Comparison of ENCODE assay signal across 9 mouse cellular contexts in the genomic region with DNA sequence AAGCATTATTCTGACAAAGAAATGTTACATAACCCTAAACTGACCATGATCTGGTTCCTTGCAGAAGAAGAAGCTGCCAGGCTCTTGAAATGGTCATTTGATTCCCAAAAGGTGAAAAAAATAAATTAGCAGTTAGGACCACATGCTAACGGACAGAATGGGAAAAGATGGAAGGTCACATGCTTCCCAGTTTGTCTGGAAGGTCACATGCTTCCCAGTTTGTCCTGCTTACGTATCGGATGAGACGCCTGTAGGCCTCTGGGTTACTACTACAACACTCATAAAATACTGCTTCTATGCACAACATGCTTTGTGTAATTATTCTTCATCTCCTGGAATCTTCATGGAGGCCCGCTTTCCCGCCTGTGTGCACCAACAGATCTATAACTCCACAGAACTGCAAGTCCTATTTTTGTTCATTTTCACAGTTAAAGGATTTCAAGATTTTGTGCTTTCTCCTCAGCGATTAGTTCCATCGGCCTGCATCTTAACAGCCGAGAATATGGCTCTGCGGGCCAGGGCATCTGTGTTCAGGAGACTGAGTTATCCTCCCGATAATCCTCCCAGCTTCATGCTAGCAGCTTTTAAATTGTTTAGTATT. TPM values are rescaled to one million over a fixed set of nuclear protein-coding genes. Genes with fewer than 3 reads are reported as not detected.
DNase-seq lines count a peak whose midpoint lies in the region; ATAC-seq and TF ChIP-seq lines count a peak whose summit lies in the region.
"Had no signal": no experiment of that assay in that cellular context is flagged by ENCODE, and none has a peak within 500 bp of the region (broad histone marks: within the 10 kb centered on the region; RNA-seq: fewer than 3 reads in every experiment).

No protein-coding gene starts in this region.

- H3K27me3 ChIP-seq in heart, embryonic 10.5 days (ENCODE audit: insufficient read depth, poor library complexity, severe bottlenecking) = no peaks in the 10 kb centered on the region
- H3K27me3 ChIP-seq in limb, embryonic 11.5 days (ENCODE audit: control insufficient read depth, insufficient read depth, low read length) = no peaks in the 10 kb centered on the region

- peak overlapping the region; percentile 61 for H3K4me3 ChIP-seq in lung, adult 2 months (replicated peaks; ENCODE audit: extremely low read depth, low read depth, low read length)
- peak overlapping the region; percentile 57 for H3K4me3 ChIP-seq in bone marrow macrophage, adult 2 months (ENCODE audit: insufficient read depth, low read length)
- peak overlapping the region; percentile 86 for H3K4me3 ChIP-seq in heart, embryonic 10.5 days
- peak overlapping the region; percentile 81 for H3K4me3 ChIP-seq in limb, embryonic 11.5 days (ENCODE audit: low read depth, low read length)
- H3K4me3 ChIP-seq in olfactory bulb, adult 2 months (ENCODE audit: insufficient read depth, low read depth, low read length) = no peak overlapping the region

- peak overlapping the region; percentile 66 for H3K9ac ChIP-seq in limb, embryonic 11.5 days (ENCODE audit: low read length)

- no peak for DNase-seq in lung, adult 2 months
- no peak for DNase-seq in lung, postnatal 36 days
- DNase-seq in heart, embryonic 10.5 days (ENCODE audit: low spot score) = no peak
- DNase-seq in limb, embryonic 11.5 days (ENCODE audit: low spot score) = peak; percentile 36
- DNase-seq in left cerebral cortex, postnatal 36 days (ENCODE audit: low spot score in 2 of 2) = no peak

- peak overlapping the region; percentile 100 for H3K27ac ChIP-seq in bone marrow macrophage, adult 2 months (ENCODE audit: insufficient read depth, low read depth, low read length)
- H3K27ac ChIP-seq in heart, embryonic 10.5 days = peak overlapping the region; percentile 93
- peak overlapping the region; percentile 95 for H3K27ac ChIP-seq in limb, embryonic 11.5 days (replicated peaks; ENCODE audit: low read depth, low read length)
- peak overlapping the region; percentile 94 for H3K27ac ChIP-seq in olfactory bulb, adult 2 months (ENCODE audit: insufficient read depth, low read depth, low read length)

- H3K9me3 ChIP-seq in heart, embryonic 10.5 days = no peaks in the 10 kb centered on the region
- H3K9me3 ChIP-seq in limb, embryonic 11.5 days (ENCODE audit: control insufficient read depth, low read length) = no peaks in the 10 kb centered on the region

- no peak for TF ChIP-seq POLR2A in lung, adult 2 months (IDR thresholded peaks at IDR 0.05; ENCODE audit: borderline replicate concordance, extremely low read depth, low read depth, low read length)
- TF ChIP-seq POLR2A in bone marrow macrophage, adult 2 months (IDR thresholded peaks at IDR 0.05; ENCODE audit: borderline replicate concordance, low read depth, low read length) = no peak
- no peak for TF ChIP-seq POLR2A in olfactory bulb, adult 2 months (IDR thresholded peaks at IDR 0.05; ENCODE audit: insufficient read depth, low read depth, low read length)

- H3K4me2 ChIP-seq in limb, embryonic 11.5 days (ENCODE audit: low read depth, severe bottlenecking) = peak overlapping the region; percentile 59

- intact Hi-C loops in left cerebral cortex, postnatal 36 days (cut with DNase I) = loop anchor here (1.0 kb wide), 1 partner anchor 36 kb away; the partner anchor contains the start of gene H3f3a

- peaks cover 10% of the 10 kb centered on the region for H3K4me1 ChIP-seq in lung, adult 2 months (ENCODE audit: control insufficient read depth, insufficient read depth, low read length)
- peaks cover 23% of the 10 kb centered on the region for H3K4me1 ChIP-seq in bone marrow macrophage, adult 2 months (ENCODE audit: control insufficient read depth, insufficient read depth, low read length)
- peaks cover 38% of the 10 kb centered on the region for H3K4me1 ChIP-seq in heart, embryonic 10.5 days
- H3K4me1 ChIP-seq in limb, embryonic 11.5 days (ENCODE audit: control insufficient read depth, insufficient read depth, low read length) = peaks cover 18% of the 10 kb centered on the region
- peaks cover 12% of the 10 kb centered on the region for H3K4me1 ChIP-seq in olfactory bulb, adult 2 months (ENCODE audit: control insufficient read depth, insufficient read depth, low read length)

- ATAC-seq in limb, embryonic 11.5 days (ENCODE audit: insufficient number of reproducible peaks, low FRiP score, low TSS enrichment, low read depth) = no peak
- ATAC-seq in granulocyte monocyte progenitor cell, adult 5-6 weeks (replicated peaks; ENCODE audit: poor library complexity, severe bottlenecking) = no peak

- TF ChIP-seq CTCF in lung, adult 2 months (IDR thresholded peaks at IDR 0.05; ENCODE audit: insufficient read depth, low read length) = no peak
- no peak for TF ChIP-seq CTCF in bone marrow macrophage, adult 2 months (IDR thresholded peaks at IDR 0.05; ENCODE audit: low read depth, low read length)
- no peak for TF ChIP-seq CTCF in olfactory bulb, adult 2 months (IDR thresholded peaks at IDR 0.05; ENCODE audit: insufficient read depth, low read depth, low read length)

- WGBS in lung, adult 2 months = 40% methylated on average over 11 of the region's 11 CpGs
- WGBS in heart, embryonic 10.5 days = 46% methylated on average over 11 of the region's 11 CpGs
- WGBS in limb, embryonic 11.5 days = 43% methylated on average over 11 of the region's 11 CpGs
- 10% methylated on average over 11 of the region's 11 CpGs for WGBS in olfactory bulb, adult 2 months

- H3K36me3 ChIP-seq in heart, embryonic 10.5 days = peaks cover 1% of the 10 kb centered on the region; the same call in 1 of the 2 replicates
- H3K36me3 ChIP-seq in limb, embryonic 11.5 days (ENCODE audit: control insufficient read depth, insufficient read depth, low read length) = peaks cover 4% of the 10 kb centered on the region; the same call in 1 of the 2 replicates

RNA-seq across cellular contexts. Expression of gene Sde2, which starts 1.1 kb away (rescaled TPM):
- polyA plus RNA-seq in lung, adult 2 months (2012; rRNA removed) = 8.7 and 11.1 TPM in 2 replicates
- 17.0 and 20.2 TPM in 2 replicates for polyA plus RNA-seq in bone marrow macrophage, adult 2 months (2012; ENCODE audit: insufficient read depth, insufficient read length, missing spikeins)
- polyA plus RNA-seq in heart, embryonic 10.5 days (2016; fragmentation: Nextera tagmentation; extraction: Ambion mirVana) = 32.3 and 39.8 TPM in 2 replicates
- polyA plus RNA-seq in limb, embryonic 11.5 days (2014; fragmentation: Nextera tagmentation; extraction: Ambion mirVana) = 44.1 and 46.9 TPM in 2 replicates
- not detected in 2 replicates for polyA plus RNA-seq in olfactory bulb, adult 2 months (2012; ENCODE audit: insufficient read depth, insufficient read length, low replicate concordance, missing spikeins)
- total RNA-seq in granulocyte monocyte progenitor cell, adult 5-6 weeks (2014; fragmentation: Nextera tagmentation) = 18.0 and 23.5 TPM in 2 replicates
- 29.5 and 29.8 TPM in 2 replicates for total RNA-seq in granulocyte monocyte progenitor cell, adult 5-6 weeks (2017)
- total RNA-seq in left cerebral cortex, postnatal 36 days (2021) = 10 to 100 TPM; 20.3 to 21.9 TPM

RNA-seq across cellular contexts. Expression of gene H3f3a, which starts 36.1 kb away (rescaled TPM):
- polyA plus RNA-seq in lung, adult 2 months (2012; rRNA removed) = 282 and 339 TPM in 2 replicates
- 1,000 and 1,015 TPM in 2 replicates for polyA plus RNA-seq in bone marrow macrophage, adult 2 months (2012; ENCODE audit: insufficient read depth, insufficient read length, missing spikeins)
- 1,530 and 1,842 TPM in 2 replicates for polyA plus RNA-seq in heart, embryonic 10.5 days (2016; fragmentation: Nextera tagmentation; extraction: Ambion mirVana)
- 3,717 and 3,908 TPM in 2 replicates for polyA plus RNA-seq in limb, embryonic 11.5 days (2014; fragmentation: Nextera tagmentation; extraction: Ambion mirVana)
- 812 TPM in 1 of 2 replicates, not detected in the other for polyA plus RNA-seq in olfactory bulb, adult 2 months (2012; ENCODE audit: insufficient read depth, insufficient read length, low replicate concordance, missing spikeins)
- total RNA-seq in granulocyte monocyte progenitor cell, adult 5-6 weeks (2014; fragmentation: Nextera tagmentation) = 1,208 and 1,212 TPM in 2 replicates
- total RNA-seq in granulocyte monocyte progenitor cell, adult 5-6 weeks (2017) = 1,574 and 1,754 TPM in 2 replicates
- 100 to 1,000 TPM; 274 to 285 TPM for total RNA-seq in left cerebral cortex, postnatal 36 days (2021)

RNA-seq across cellular contexts. Expression of gene Lefty2, which starts 43.1 kb away (rescaled TPM):
- polyA plus RNA-seq in lung, adult 2 months (2012; rRNA removed) = 0.07 TPM in 1 of 2 replicates, not detected in the other
- not detected in 2 replicates for polyA plus RNA-seq in bone marrow macrophage, adult 2 months (2012; ENCODE audit: insufficient read depth, insufficient read length, missing spikeins)
- polyA plus RNA-seq in heart, embryonic 10.5 days (2016; fragmentation: Nextera tagmentation; extraction: Ambion mirVana) = 0.23 TPM in 2 replicates
- 0.08 TPM in 1 of 2 replicates, not detected in the other for polyA plus RNA-seq in limb, embryonic 11.5 days (2014; fragmentation: Nextera tagmentation; extraction: Ambion mirVana)
- not detected in 2 replicates for polyA plus RNA-seq in olfactory bulb, adult 2 months (2012; ENCODE audit: insufficient read depth, insufficient read length, low replicate concordance, missing spikeins)
- total RNA-seq in granulocyte monocyte progenitor cell, adult 5-6 weeks (2014; fragmentation: Nextera tagmentation) = not detected in 2 replicates
- total RNA-seq in granulocyte monocyte progenitor cell, adult 5-6 weeks (2017) = not detected in 2 replicates
- total RNA-seq in left cerebral cortex, postnatal 36 days (2021) = under 1 TPM; 0.69 to 0.77 TPM
- total RNA-seq: neutrophil, adult 5-6 weeks had no signal

RNA-seq across cellular contexts. Expression of gene Pycr2, which starts 54.3 kb away (rescaled TPM):
- 36.7 and 43.8 TPM in 2 replicates for polyA plus RNA-seq in lung, adult 2 months (2012; rRNA removed)
- polyA plus RNA-seq in bone marrow macrophage, adult 2 months (2012; ENCODE audit: insufficient read depth, insufficient read length, missing spikeins) = 19.2 and 20.9 TPM in 2 replicates
- 89.4 and 114 TPM in 2 replicates for polyA plus RNA-seq in heart, embryonic 10.5 days (2016; fragmentation: Nextera tagmentation; extraction: Ambion mirVana)
- 120 and 137 TPM in 2 replicates for polyA plus RNA-seq in limb, embryonic 11.5 days (2014; fragmentation: Nextera tagmentation; extraction: Ambion mirVana)
- not detected in 2 replicates for polyA plus RNA-seq in olfactory bulb, adult 2 months (2012; ENCODE audit: insufficient read depth, insufficient read length, low replicate concordance, missing spikeins)
- total RNA-seq in granulocyte monocyte progenitor cell, adult 5-6 weeks (2014; fragmentation: Nextera tagmentation) = 48.7 and 53.2 TPM in 2 replicates
- 27.8 and 28.4 TPM in 2 replicates for total RNA-seq in granulocyte monocyte progenitor cell, adult 5-6 weeks (2017)
- total RNA-seq in left cerebral cortex, postnatal 36 days (2021) = 10 to 100 TPM; 26.0 to 27.3 TPM
